Mouse (Mus musculus) cerebellum, adult 9-11 months (tissue): ENCODE results near the gene 2810408A11Rik.
"Not testable (repeated sequence)": the region's sequence is repeated elsewhere in the genome, so short reads cannot be mapped to it uniquely, and the experiment has no call there.

ENCODE experiments used
- DNase-seq: peaks from one replicate; pipeline ENCODE4 v3.0.0; 2022

2810408A11Rik gene

DNA sequence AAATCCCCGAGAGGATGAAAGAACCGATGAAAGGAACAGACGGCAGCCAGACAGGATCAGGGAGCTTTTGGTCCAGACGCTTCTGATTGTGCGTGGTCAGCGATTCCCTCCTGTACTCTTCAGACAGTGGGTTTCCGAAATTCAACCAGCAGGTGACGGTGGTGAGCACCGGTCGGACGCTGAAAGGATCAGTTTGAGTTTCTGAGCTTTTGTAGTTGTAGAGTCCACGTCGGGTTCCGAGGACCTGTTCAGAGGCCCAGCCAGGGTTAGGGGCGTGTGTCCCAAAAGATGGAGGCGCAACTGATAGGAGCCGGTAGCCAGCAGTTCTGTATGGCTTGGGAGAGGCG lies 20.3 kb downstream of the 2810408A11Rik start:
- peak; percentile 57 for DNase-seq

- DNase-seq: no peak
Measured at GRCm38 (mm10) chr11:69879711-69880110, 21.1 kb downstream of the 2810408A11Rik start.

DNA sequence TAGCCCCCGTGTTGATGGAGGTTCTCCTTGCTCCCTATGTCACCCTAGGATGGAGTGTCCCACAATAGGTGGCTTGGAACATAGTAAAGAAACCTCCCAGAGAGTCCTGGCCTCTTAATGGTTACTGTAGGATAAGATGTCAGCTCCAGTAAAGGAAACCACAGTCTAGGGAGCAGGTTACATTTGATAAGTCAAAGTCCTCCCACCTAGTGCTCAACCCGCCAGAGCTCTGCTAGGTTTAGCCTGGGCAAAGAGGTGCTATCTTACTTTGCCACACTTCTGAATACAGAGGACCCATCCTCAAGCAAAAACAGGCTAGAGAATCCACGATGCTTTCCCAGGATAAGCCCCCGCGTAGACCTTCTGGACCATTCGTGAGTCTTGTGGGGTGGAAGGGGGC lies 21.8 kb downstream of the 2810408A11Rik start:
- no peak for DNase-seq

DNA sequence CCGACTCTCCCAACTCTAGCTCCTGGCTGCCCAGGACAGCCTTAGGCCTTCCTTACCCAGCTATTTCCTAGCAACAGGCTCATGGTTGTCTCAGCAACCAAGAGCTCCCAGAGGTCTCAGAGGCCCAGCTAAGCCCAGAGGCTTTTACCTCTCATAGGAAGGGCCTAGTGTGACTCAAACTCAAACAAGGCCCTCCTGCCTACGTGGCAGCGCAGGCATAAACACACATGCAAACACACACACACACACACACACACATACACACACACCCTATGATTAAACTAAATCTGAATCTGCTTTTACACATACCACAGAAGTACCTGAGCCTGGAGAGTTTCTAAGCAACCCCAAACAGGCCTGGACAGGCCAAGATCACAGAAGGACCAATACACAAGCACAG lies 22.4 kb downstream of the 2810408A11Rik start:
- DNase-seq: no peak

DNA sequence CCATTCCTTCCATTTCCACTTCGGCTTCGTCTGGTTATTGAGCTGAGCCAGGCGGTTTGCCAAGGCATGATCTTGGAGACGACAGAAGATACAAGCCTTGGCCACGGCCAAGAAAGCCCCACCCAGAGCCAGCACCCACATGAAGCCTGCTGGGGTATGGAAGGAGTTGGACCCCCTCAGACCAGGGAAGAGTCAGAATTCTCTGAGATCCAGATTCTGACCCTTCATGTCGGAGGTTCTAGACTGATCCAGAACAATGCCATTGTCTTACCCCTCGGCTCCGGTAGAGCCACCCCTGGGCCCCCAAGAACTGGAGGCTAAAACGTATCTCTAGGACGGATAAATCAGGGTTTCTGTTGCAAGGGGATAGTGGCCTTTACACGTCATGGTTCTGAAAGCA lies 22.9 kb downstream of the 2810408A11Rik start, which contains the start of gene Tmem95:
TSS of gene Tmem95 (minus strand) at position 141 of the 400 bp plus-strand sequence.
- DNase-seq: no peak

DNA sequence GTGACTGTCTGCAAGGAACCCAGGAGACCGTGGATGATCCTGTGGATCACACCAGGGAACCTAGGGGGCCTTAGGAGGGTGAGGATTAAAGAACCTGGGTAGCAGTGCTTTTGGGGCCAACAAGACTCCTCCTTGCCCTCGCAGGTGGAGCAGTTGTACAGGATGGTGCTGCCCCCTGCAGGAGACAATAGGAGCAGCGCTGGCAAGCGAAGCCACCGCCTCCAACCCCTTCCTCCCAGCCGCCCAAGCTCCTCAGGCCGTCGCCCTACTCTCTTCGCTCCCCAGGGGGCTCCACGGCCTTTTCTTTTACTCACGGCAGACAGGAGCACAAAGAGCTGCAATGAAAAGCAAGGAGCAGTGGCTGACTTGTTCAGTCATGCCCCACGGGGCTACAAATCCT lies 23.9 kb downstream of the 2810408A11Rik start:
- peak; percentile 83 for DNase-seq

DNA sequence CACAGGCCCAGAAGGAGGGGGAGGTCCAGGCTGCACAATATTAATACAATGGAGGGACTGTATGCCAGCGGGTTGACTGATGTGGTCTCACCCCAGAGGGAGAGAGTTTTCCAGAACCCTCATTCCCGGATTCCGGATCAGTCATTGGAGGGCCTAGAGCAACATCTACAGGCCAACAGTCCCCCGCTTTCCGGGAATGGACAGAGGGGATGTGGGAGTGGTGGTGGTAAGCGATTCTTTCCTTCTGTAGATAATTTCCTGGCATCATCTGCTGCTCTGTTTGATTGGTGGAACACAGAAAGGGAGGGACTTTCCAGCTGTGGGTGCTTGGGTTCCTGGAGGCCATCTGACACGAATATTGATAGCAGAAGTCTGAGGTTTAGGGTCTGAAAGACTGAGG lies 24.6 kb downstream of the 2810408A11Rik start:
- no peak for DNase-seq

DNA sequence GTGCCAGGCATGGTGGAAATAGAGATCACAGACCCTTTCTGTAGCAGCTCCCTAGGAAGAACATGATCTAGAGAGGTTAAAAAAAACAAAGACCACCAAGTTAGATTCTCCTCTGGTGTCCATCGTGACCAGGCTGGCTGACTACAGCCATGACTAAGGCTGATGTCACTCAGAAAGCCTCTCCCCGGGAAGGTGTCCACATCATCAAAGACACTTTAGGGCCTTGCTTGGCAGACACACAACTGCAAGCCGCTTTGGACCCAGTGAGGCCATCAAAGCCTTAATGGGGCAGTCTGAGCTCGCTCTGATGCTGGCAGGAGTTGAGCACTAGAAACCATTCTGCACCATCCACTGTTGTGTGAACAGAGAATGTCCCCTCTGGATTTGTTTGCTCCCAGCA lies 28.3 kb downstream of the 2810408A11Rik start:
- DNase-seq: no peak

GRCm38 (mm10) chr11:69871822-69872221 lies 29.0 kb downstream of the 2810408A11Rik start:
- DNase-seq: no peak

DNA sequence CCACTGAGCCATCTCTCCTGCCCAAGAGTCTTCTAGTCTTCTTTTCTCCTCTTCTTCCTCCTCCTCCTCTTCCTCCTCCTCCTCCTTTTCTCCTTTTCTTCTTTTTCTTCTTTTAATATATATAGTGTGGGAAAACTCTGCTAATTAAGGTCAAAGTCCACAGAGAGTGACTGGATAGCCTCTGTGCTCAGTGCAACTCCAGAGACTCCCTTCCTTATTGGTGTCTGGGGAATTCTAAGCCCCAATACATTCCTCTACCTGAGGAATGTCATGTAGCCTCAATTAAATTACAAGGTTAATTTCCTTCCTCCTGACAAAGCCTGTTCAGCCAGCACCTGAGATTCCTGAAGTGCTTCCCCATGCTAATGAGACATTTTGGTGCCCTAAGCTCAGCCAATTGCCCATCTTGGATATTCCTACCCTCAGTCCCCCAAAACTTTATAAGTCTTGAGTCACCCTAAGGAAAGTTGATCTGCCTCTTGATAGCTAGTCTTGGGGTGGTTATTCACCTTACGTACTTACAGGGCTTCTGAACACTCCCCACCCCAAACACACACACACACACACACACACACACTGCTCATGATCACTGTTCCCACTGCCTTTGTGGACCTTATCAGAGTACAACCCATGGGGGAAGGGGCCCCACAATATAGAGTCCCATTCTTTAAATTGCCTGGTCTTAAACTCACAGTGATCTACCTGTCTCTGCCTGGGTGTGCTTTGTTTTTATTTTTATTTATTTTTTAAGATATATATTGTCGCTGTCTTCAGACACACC lies 30.3 kb downstream of the 2810408A11Rik start:
- no peak for DNase-seq

GRCm38 (mm10) chr11:69867335-69867734 lies 33.5 kb downstream of the 2810408A11Rik start:
- DNase-seq: no peak

DNA sequence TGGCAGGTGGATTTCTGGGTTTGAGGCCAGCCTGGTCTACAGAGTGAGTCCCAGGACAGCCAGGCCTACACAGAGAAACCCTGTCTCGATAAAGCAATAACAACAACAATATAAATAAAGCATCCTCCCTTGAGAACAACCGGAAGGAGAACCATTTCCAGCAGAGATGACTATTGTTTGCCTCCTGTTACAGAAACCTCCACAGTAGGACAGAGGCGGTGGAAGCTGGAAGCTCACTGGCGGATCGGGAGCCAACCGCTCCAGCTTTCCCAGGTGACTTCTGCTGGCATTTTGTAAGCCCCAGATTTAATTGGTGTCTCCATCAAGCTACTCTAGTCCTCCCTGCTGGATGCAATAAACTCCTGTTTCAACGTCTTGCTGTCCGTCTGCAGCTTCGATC lies 35.2 kb downstream of the 2810408A11Rik start:
- no peak for DNase-seq

DNA sequence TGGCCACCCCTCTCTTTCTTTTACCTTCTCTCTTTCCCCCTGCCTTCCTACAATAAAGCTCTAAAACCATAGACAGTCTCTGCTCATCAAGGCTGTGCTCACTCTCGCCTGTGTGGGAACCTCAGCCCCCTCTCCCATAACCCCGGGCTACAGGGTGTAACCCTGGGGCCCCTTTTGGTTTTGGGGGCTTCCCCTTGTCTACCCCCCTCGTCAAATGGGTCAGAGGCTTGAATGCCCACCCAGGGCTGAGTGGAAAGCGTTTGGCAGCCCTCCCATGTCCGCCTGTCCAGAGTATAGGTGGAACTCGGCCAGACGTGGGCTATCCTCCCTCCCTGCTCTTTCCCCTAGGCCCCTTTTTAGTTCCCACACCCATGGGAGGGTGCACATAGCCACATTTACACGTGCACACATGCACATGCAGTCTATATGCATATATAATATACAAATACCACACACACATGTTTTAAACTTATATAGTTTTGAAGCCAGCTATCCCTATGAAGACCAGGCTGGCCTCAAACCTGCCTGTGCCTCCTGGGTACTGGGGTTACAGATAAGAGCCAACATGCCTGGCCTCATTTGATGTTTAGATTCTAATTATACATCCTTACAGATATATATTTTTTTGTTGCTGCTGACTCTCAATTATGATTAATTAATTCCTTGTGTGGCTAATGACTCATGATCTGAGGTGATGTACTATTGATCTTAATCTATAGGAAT lies 36.5 kb downstream of the 2810408A11Rik start:
- no peak for DNase-seq

- DNase-seq: not testable (repeated sequence)
Measured at GRCm38 (mm10) chr11:69863729-69864128, 37.1 kb downstream of the 2810408A11Rik start.

DNA sequence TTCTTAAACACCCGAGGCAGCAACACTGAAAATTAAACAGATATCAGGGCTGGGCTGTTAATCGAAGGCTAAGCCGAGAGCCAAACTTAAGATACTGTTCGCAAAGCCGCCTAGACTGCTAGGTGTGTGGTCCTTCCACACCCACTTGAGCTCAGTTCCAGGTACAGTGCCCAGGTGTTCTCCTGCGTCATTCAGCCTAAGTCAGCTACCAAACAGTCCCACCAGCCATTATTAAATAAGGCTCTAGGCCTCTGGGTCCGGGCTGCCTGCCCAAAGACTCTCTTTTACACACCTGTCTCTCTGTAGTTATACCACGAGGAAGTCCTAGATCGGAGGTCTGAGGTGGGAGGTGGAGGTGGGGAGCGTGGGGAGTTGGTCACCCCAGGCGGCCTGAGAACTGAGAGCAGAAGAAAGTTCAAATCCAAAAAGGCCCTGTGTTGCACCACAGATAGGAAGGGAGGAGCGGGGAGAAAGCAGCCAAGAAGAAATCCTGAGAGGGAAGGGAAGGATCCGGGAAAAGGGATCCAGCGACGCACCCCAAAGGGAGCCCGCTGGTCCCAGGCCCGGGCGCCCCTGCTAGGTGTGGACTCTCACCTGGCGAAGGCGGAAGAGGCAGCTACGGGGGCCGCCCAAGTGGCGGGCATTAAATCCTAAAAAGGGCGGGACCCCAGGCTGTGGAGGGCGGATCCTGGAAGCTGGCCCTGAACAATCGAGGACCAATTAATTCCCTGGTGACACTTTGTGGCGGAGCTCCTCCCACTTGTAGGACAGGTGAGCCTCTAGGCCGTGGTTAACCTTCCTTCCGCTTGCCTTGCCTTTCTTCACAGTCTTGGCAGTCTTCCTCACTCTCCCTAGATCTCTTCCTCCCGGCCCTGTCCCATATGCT lies 42.4 kb downstream of the 2810408A11Rik start, which contains the start of gene Tnk1:
TSS of gene Tnk1 (minus strand) at position 618 of the 886 bp plus-strand sequence.
- DNase-seq: no peak

GRCm38 (mm10) chr11:69855347-69855746 lies 45.4 kb downstream of the 2810408A11Rik start:
- DNase-seq: peak; percentile 63

GRCm38 (mm10) chr11:69854680-69855079 lies 46.1 kb downstream of the 2810408A11Rik start:
- no peak for DNase-seq

DNA sequence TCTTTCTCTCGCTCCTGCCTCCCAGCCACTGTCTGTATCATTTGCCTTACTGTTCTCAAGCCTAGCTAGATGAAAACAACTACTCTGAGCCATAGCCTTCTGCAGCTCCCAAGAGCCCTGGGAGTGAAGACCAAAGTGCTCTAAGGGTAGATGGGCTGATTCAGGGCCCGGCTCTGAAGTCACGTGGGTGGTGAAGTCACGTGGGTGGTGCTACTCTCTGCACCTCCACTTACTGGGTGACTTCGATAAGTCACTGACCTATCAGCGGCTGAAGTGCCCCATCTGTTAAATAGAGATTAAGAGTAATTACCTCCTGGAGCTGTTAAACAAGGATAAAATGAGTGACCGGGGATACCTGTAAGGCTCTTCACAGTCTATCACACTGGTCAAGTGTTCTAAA lies 46.8 kb downstream of the 2810408A11Rik start:
- no peak for DNase-seq

DNA sequence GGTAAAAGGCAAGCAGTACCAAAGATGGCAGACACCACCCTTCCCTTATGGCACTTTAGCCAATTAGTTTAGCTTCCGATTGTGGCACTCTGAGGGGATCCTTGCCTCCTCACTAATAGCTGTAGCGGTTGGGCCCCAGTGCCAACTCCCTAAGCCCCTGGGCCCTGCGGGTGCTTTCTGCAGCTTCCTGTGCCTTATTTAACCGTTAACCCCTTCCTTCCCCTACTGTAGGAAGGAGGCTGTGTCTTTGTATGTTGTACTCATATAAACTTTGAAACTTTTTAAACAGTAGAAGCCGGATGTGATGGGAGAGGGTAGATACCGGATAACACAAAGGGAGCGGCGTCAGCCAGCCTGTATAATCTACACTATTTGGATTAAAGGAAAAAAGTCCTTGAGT lies 50.0 kb downstream of the 2810408A11Rik start:
- no peak for DNase-seq

GRCm38 (mm10) chr11:69849884-69850283 lies 50.9 kb downstream of the 2810408A11Rik start:
- no peak for DNase-seq

DNA sequence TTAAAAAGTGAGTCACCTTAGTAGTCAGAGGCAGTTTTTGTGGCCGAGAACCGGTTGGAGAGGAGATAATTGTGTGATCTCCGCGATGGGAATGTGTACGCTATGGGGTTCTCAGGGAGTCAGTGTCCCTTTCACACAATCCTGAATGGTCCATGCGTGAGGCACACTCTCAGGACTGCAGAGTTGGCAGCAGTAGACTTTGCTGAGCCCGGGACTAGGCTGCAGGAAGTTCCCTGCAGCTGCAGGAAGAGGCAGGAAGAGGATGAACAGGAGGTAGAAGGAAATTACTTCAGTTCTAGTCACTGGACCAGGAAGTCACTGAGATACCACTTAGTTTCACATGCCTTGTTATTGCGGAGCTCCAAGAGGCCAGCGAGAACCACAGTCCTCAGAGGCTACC lies 51.7 kb downstream of the 2810408A11Rik start:
- DNase-seq: peak; percentile 15

- DNase-seq: peak; percentile 86
Measured at GRCm38 (mm10) chr11:69848021-69848420, 52.8 kb downstream of the 2810408A11Rik start.
